Mouse (Mus musculus): ENCODE measurements around the gene Cks1brt.
"Not testable (repeated sequence)": the region's sequence is repeated elsewhere in the genome, so short reads cannot be mapped to it uniquely, and the experiment has no call there.

Gene Cks1brt

GRCm38 (mm10) chr8:85151624-85152023 lies at the start of gene Cks1brt:
Cks1brt (plus strand) TSS chr8:85151924.
- no peak for DNase-seq

DNA sequence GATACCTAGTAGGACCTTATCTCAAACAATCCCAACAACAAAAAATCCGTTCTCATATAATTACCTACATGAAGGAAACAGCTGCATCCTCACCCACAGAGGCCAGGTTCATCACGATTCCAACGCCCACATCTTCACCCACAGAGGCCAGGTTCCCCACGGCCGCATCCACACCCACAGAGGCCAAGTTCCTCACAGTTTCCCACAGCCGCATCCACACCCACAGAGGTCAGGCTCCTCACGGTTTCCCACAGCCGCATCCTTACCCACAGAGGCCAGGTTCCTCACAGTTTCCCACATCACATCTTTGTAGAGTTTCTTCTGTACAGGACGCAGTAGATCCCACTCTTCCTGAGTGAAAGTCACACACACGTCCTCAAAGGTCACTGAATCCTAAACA lies 38.5 kb upstream of the Cks1brt start:
- no peak for DNase-seq

- DNase-seq = no peak
These were observed 36.2 kb upstream of the Cks1brt start for GRCm38 (mm10) chr8:85115501-85115900.

- DNase-seq = no peak
These were observed 34.7 kb upstream of the Cks1brt start for GRCm38 (mm10) chr8:85116984-85117383.

GRCm38 (mm10) chr8:85119052-85119981 lies 32.4 kb upstream of the Cks1brt start:
- DNase-seq = peak; percentile 82

GRCm38 (mm10) chr8:85120251-85120650 lies 31.5 kb upstream of the Cks1brt start:
- not testable (repeated sequence) for DNase-seq

- no peak for DNase-seq
These were observed 28.7 kb upstream of the Cks1brt start, which contains the start of gene Zfp791 for GRCm38 (mm10) chr8:85122995-85123394. Zfp791 (minus strand) TSS chr8:85123095.

- DNase-seq = no peak
These were observed 28.0 kb upstream of the Cks1brt start for GRCm38 (mm10) chr8:85123691-85124090.

GRCm38 (mm10) chr8:85132335-85132734 lies 19.4 kb upstream of the Cks1brt start:
- DNase-seq = no peak

- DNase-seq = not testable (repeated sequence)
These were observed 16.0 kb upstream of the Cks1brt start for GRCm38 (mm10) chr8:85135690-85136089.

- no peak for DNase-seq
These were observed 9.2 kb upstream of the Cks1brt start for GRCm38 (mm10) chr8:85142516-85142915.

DNA sequence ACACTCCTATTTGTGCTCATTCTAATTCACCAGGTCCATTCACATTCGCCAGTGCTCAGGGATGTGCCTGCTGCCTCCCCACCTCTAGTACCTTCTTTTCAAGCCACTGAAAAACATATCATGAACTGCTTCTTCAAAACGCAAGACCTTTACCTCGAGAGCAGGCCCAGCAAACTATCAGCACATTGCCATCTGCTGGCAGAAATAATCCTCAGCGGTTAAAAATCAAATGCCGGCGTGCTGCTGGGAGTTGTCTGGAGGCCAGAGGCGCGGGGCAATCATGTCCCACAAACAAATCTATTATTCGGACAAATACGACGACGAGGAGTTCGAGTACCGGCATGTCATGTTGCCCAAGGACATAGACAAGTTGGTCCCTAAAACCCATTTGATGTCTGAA lies 19.6 kb downstream of the Cks1brt start:
- peak; percentile 24 for DNase-seq

GRCm38 (mm10) chr8:85175892-85176291 lies 24.2 kb downstream of the Cks1brt start:
- no peak for DNase-seq

DNA sequence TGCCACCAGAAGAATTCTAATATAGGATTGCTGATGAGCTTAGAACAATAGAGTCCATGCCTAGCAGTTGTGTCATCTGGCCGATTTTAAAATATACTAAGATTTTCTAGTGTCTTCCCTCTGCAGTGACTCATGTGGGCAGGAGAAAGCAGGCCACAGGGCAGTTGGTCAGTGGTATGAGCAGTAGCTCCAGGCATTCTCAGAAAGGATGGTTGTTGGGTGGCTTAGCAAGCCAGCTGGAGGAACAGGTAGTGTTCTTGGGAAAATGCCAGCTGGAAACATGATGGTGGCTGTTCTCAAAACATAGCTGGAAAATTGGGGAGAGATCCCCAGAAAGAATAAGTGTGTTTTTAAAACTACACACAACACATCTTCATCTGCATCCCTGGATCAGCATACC lies 40.6 kb downstream of the Cks1brt start:
- no peak for DNase-seq

GRCm38 (mm10) chr8:85220220-85220619 lies 68.5 kb downstream of the Cks1brt start:
- DNase-seq = no peak

- DNase-seq = no peak
These were observed 69.3 kb downstream of the Cks1brt start for GRCm38 (mm10) chr8:85220992-85221391.
